Mouse (Mus musculus): ENCODE results near the gene Mtf1. TPM values are rescaled to one million over a fixed set of nuclear protein-coding genes. Genes with fewer than 3 reads are reported as not detected.

The Mtf1 gene
- 8.4 and 8.5 TPM in 2 replicates for polyA plus RNA-seq (2015; fragmentation: Nextera tagmentation; extraction: Ambion mirVana)

GRCm38 (mm10) chr4:124801552-124802308 lies at the start of gene Mtf1:
TSS of gene Mtf1 (plus strand) at chr4:124802104.

GRCm38 (mm10) chr4:124850261-124850913 lies 48.5 kb downstream of the Mtf1 start, which contains the start of gene Yrdc:
TSS of gene Yrdc (plus strand) at chr4:124850679.

GRCm38 (mm10) chr4:124850933-124851658 lies 49.2 kb downstream of the Mtf1 start, which contains the start of gene 1110065P20Rik:
TSS of gene 1110065P20Rik (minus strand) at chr4:124851196.

GRCm38 (mm10) chr4:124861283-124862188 lies 59.6 kb downstream of the Mtf1 start, which contains the start of gene Maneal:
TSS of gene Maneal (minus strand) at chr4:124862171.

GRCm38 (mm10) chr4:124880599-124880998 lies 78.7 kb downstream of the Mtf1 start, which contains the start of gene Epha10:
TSS of gene Epha10 (plus strand) at chr4:124880899.

Other genes with a start within 250 kb of the Mtf1 start
- gene 3100002H09Rik, start 191.3 kb upstream of the Mtf1 start, polyA plus RNA-seq (2015; fragmentation: Nextera tagmentation; extraction: Ambion mirVana), result not detected in 2 replicates
- 2.5 and 4.3 TPM in 2 replicates for gene Pou3f1, start 145.3 kb upstream of the Mtf1 start, polyA plus RNA-seq (2015; fragmentation: Nextera tagmentation; extraction: Ambion mirVana)
- gene Utp11, start 108.5 kb upstream of the Mtf1 start, polyA plus RNA-seq (2015; fragmentation: Nextera tagmentation; extraction: Ambion mirVana), result 66.2 and 68.7 TPM in 2 replicates
- gene Fhl3, start 101.4 kb upstream of the Mtf1 start, polyA plus RNA-seq (2015; fragmentation: Nextera tagmentation; extraction: Ambion mirVana), result 22.3 and 26.7 TPM in 2 replicates
- gene Sf3a3, start 87.3 kb upstream of the Mtf1 start, polyA plus RNA-seq (2015; fragmentation: Nextera tagmentation; extraction: Ambion mirVana), result 54.0 and 55.4 TPM in 2 replicates
- 10.6 and 12.1 TPM in 2 replicates for gene Inpp5b, start 60.3 kb upstream of the Mtf1 start, polyA plus RNA-seq (2015; fragmentation: Nextera tagmentation; extraction: Ambion mirVana)
- 14.4 and 16.5 TPM in 2 replicates for gene Yrdc, start 48.6 kb downstream of the Mtf1 start, polyA plus RNA-seq (2015; fragmentation: Nextera tagmentation; extraction: Ambion mirVana)
- gene 1110065P20Rik, start 49.1 kb downstream of the Mtf1 start, polyA plus RNA-seq (2015; fragmentation: Nextera tagmentation; extraction: Ambion mirVana), result 76.3 and 87.2 TPM in 2 replicates
- gene Maneal, start 60.1 kb downstream of the Mtf1 start, polyA plus RNA-seq (2015; fragmentation: Nextera tagmentation; extraction: Ambion mirVana), result 0.07 TPM in 1 of 2 replicates, not detected in the other
- not detected in 2 replicates for gene Epha10, start 78.8 kb downstream of the Mtf1 start, polyA plus RNA-seq (2015; fragmentation: Nextera tagmentation; extraction: Ambion mirVana)
- gene 9930104L06Rik, start 134.9 kb downstream of the Mtf1 start, polyA plus RNA-seq (2015; fragmentation: Nextera tagmentation; extraction: Ambion mirVana), result 6.2 and 7.4 TPM in 2 replicates
- gene Cdca8, start 137.2 kb downstream of the Mtf1 start, polyA plus RNA-seq (2015; fragmentation: Nextera tagmentation; extraction: Ambion mirVana), result 20.0 and 21.6 TPM in 2 replicates
- 0.42 TPM in 1 of 2 replicates, not detected in the other for gene Rspo1, start 184.3 kb downstream of the Mtf1 start, polyA plus RNA-seq (2015; fragmentation: Nextera tagmentation; extraction: Ambion mirVana)
- gene Gnl2, start 214.5 kb downstream of the Mtf1 start, polyA plus RNA-seq (2015; fragmentation: Nextera tagmentation; extraction: Ambion mirVana), result 50.3 and 52.8 TPM in 2 replicates